Mouse (Mus musculus) ES-Bruce4 (cell line): Measurements from ENCODE around the gene Ccar1.

ENCODE experiments used
- CTCF ChIP-seq: IDR thresholded peaks from one replicate; pipeline ENCODE4 v1.8.1; 2011; ENCODE audit warnings: low read depth, low read length
- POLR2A ChIP-seq: IDR thresholded peaks from one replicate; pipeline ENCODE4 v1.8.1; 2011; ENCODE audit warnings: low read length; ENCODE audit not compliant: insufficient read depth

- TF ChIP-seq POLR2A (no peak), CTCF (no peak)
These were observed 55.0 kb downstream of the Ccar1 start for GRCm38 (mm10) chr10:62736965-62737688.
